Mouse (Mus musculus) MEL (cell line): ENCODE data around the gene Arhgef5.

Experiments
- CTCF ChIP-seq, 3 experiments: IDR thresholded peaks in 2 of 3; conservative IDR thresholded peaks in 1 of 3; 2 replicates each; pipeline ENCODE4 v1.5.1; 2011 to 2012; ENCODE audit warnings: low read length in 3 of 3, low read depth in 2 of 3, mild to moderate bottlenecking in 2 of 3, improper control_type of control experiment in 1 of 3, inconsistent platforms in 1 of 3, mixed read lengths in 1 of 3, moderate library complexity in 1 of 3; ENCODE audit not compliant: control insufficient read depth in 1 of 3, insufficient read depth in 1 of 3, poor library complexity in 1 of 3, severe bottlenecking in 1 of 3
- EP300 ChIP-seq, 2 experiments: IDR thresholded peaks; 2 replicates each; pipeline ENCODE4 v1.6.1; 2011; ENCODE audit warnings: improper control_type of control experiment in 2 of 2, low read length in 2 of 2, low read depth in 1 of 2, mild to moderate bottlenecking in 1 of 2
- GABPA ChIP-seq: IDR thresholded peaks from 2 replicates; pipeline ENCODE4 v1.6.1; 2012; ENCODE audit warnings: low read depth, mild to moderate bottlenecking, inconsistent platforms, low read length, improper control_type of control experiment, moderate library complexity
- GATA1 ChIP-seq: IDR thresholded peaks from 2 replicates; pipeline ENCODE4 v1.6.1; 2011; ENCODE audit warnings: low read depth, low read length, improper control_type of control experiment
- MAZ ChIP-seq: IDR thresholded peaks from 2 replicates; pipeline ENCODE4 v1.6.1; 2012; ENCODE audit warnings: low read depth, mild to moderate bottlenecking, inconsistent platforms, low read length, improper control_type of control experiment
- MEF2A ChIP-seq: IDR thresholded peaks from 2 replicates; pipeline ENCODE4 v1.6.1; 2014; ENCODE audit warnings: low read depth, mild to moderate bottlenecking, inconsistent platforms, low read length, improper control_type of control experiment; ENCODE audit not compliant: poor library complexity, insufficient replicate concordance, severe bottlenecking; ENCODE audit errors: extremely low read depth
- POLR2A ChIP-seq, 2 experiments: IDR thresholded peaks; 2 replicates each; pipeline ENCODE4 v1.6.1; 2011 to 2012; ENCODE audit warnings: low read length in 2 of 2, mild to moderate bottlenecking in 2 of 2, control low read depth in 1 of 2, improper control_type of control experiment in 1 of 2, low read depth in 1 of 2, moderate library complexity in 1 of 2; ENCODE audit not compliant: control insufficient read depth in 1 of 2, insufficient read depth in 1 of 2, poor library complexity in 1 of 2
- SIN3A ChIP-seq: IDR thresholded peaks from 2 replicates; pipeline ENCODE4 v1.6.1; 2012; ENCODE audit warnings: low read length, improper control_type of control experiment, inconsistent platforms
- TAL1 ChIP-seq: IDR thresholded peaks from 2 replicates; pipeline ENCODE4 v1.6.1; 2012; ENCODE audit warnings: mild to moderate bottlenecking, inconsistent platforms, low read length, moderate library complexity, mixed read lengths
- TBP ChIP-seq: IDR thresholded peaks from 2 replicates; pipeline ENCODE4 v1.8.0; 2011; ENCODE audit warnings: low read depth, low read length, improper control_type of control experiment
- UBTF ChIP-seq: IDR thresholded peaks from 2 replicates; pipeline ENCODE4 v1.6.1; 2012; ENCODE audit warnings: low read depth, mild to moderate bottlenecking, inconsistent platforms, low read length, improper control_type of control experiment, moderate library complexity, borderline replicate concordance; ENCODE audit not compliant: insufficient read depth

DNA sequence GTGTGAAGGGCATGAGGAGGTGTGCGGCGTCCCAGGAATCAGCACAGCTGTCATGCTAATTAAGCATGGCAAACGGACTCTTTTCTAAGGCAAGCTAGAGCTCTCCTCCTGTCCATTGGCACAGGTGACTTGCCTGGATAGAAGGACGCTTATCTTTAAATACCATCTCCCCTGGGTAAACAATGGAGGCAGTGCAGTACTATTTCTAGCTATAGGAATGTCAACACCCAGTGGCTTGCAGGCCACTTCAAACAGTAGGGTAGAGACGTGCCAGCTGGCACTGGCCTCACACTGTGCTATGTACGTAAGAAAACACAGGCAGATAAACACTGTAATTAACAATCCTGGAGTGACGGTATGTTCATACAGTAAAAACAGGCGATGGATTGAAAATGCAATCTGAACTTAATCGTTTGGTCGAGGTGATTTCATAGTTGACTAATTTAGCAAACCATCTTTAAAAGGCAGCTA, 72.1 kb downstream of the Arhgef5 start:
- TF ChIP-seq TAL1 (no peak), MEF2A (no peak), CTCF (IDR thresholded peaks at IDR 0.05 in 2 of 3, conservative IDR thresholded peaks at IDR 0.05 in 1 of 3; ENCODE audit: control insufficient read depth in 1 of 3, insufficient read depth in 1 of 3, low read depth in 2 of 3, low read length in 3 of 3, poor library complexity in 1 of 3, severe bottlenecking in 1 of 3) (no peak), EP300 (IDR thresholded peaks at IDR 0.05; ENCODE audit: low read depth in 1 of 2, low read length in 2 of 2) (no peak), POLR2A (IDR thresholded peaks at IDR 0.05; ENCODE audit: control insufficient read depth in 1 of 2, insufficient read depth in 1 of 2, low read depth in 1 of 2, low read length in 2 of 2, poor library complexity in 1 of 2) (no peak), MAZ (no peak), UBTF (no peak), SIN3A (no peak), TBP (no peak), GABPA (no peak), GATA1 (no peak)
